Mouse (Mus musculus) G1E (cell line): ENCODE measurements around the gene Nod1.

Experiments
- CTCF ChIP-seq: IDR thresholded peaks from 2 replicates; pipeline ENCODE4 v1.5.1; 2012; ENCODE audit warnings: low read depth, low read length, inconsistent platforms, mixed read lengths
- GATA1 ChIP-seq: IDR thresholded peaks from 2 replicates; pipeline ENCODE4 v1.6.1; 2012; ENCODE audit warnings: borderline replicate concordance, low read length, inconsistent platforms, mixed read lengths
- POLR2AphosphoS5 ChIP-seq: IDR thresholded peaks from 2 replicates; pipeline ENCODE4 v1.6.1; 2012; ENCODE audit warnings: low read depth, low read length, inconsistent platforms; ENCODE audit not compliant: insufficient replicate concordance
- TAL1 ChIP-seq: conservative IDR thresholded peaks from 2 replicates; pipeline ENCODE4 v1.6.1; 2012; ENCODE audit warnings: low read depth, low read length, inconsistent platforms, mixed read lengths

DNA sequence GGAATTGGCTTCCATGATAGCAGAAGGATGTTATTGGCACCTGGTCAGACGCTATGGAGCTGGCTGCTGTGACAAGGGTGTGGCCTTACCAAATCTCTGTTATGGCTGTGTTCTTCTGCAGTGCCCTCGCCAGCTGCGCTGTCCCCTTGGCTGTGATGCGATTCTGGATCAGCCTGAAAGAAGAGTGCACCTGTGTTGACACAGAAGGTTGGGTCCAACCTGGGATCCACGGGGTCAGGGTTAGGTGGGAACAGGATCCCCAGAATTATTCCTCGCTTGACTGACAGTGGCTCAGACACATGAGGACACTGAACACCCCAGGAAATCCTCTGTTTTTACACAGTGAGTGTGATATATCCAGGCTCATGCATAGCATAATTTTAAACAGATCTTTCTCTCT is 44.5 kb downstream of the Nod1 start:
- TF ChIP-seq CTCF (no peak), POLR2AphosphoS5 (no peak), TAL1 (no peak), GATA1 (no peak)
